Mouse (Mus musculus) layer of hippocampus, postnatal 36 days (tissue): Measurements from ENCODE around the gene Pde2a. TPM values are rescaled to one million over a fixed set of nuclear protein-coding genes. Genes with fewer than 3 reads are reported as not detected.

ENCODE experiments used
- microRNA-seq, 2 experiments: library from miRNA; unstranded; fragments of <30 nt; microRNA quantifications; one replicate each; pipeline ENCODE4 v1.2.0; 2021
- total RNA-seq, 2 experiments: library from RNA; stranded (reverse); gene quantifications; 2 replicates each; pipeline ENCODE4 v1.2.3; 2021

Pde2a gene
- total RNA-seq, 2 experiments from 2014 or later = 300 to 301 TPM

Small RNAs within 50 kb of the gene (microRNA-seq; reads per million reads assigned to microRNA genes)
- gene Mir139 = 82,100 to 99,158 reads per million in 2 experiments

Other genes with a start within 250 kb of the Pde2a start
- gene Atg16l2, start 119.4 kb upstream of the Pde2a start, total RNA-seq = 10 to 100 TPM; 42.1 to 42.7 TPM
- 10 to 100 TPM; 22.7 to 23.3 TPM for gene Stard10, start 104.6 kb upstream of the Pde2a start, total RNA-seq
- 10 to 100 TPM; 20.1 to 20.8 TPM for gene Arap1, start 73.6 kb upstream of the Pde2a start, total RNA-seq
- gene Gm45837, start 10.8 kb upstream of the Pde2a start, total RNA-seq = 1 to 10 TPM in 1 of 2 experiments, not detected in 1; 3.0 TPM
- not detected for gene Art2b, start 163.9 kb downstream of the Pde2a start, total RNA-seq
- gene Clpb, start 241.9 kb downstream of the Pde2a start, total RNA-seq = 10 to 100 TPM; 53.1 to 54.7 TPM